Mouse (Mus musculus): ENCODE measurements around the gene Gpr183. TPM values are rescaled to one million over a fixed set of nuclear protein-coding genes. Genes with fewer than 3 reads are reported as not detected.

The Gpr183 gene
- total and polyA plus RNA-seq, 3 experiments = 0.04 to 0.06 TPM; not detected in 1

DNA sequence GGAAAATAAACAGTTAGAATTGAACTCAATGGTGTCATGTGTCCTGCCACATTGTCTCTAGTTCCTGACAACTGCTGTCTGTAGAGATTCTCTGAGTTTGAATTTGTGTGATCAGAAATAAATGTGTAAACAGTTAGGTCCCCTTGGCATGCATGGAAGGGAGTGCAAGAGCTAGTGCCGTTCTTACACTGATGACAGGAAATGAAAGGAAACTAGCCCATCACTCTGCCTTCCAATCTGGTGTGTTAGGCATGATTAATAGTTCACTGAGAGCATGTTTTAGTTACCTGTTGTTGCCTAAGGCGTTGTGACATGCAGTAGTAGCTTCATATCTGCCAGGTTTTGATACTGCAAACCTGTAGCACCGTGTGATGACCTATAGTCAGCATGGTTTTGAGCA, 17.0 kb downstream of the Gpr183 start:
- Histone ChIP-seq H3K9me3 (replicated peaks; ENCODE audit: insufficient read depth, low read length) (no peaks in the 10 kb centered on the region; the same call in 1 of the 2 replicates), H3K27me3 (ENCODE audit: control insufficient read depth in 1 of 2, insufficient read depth in 2 of 2, low read length in 2 of 2) (no peaks in the 10 kb centered on the region), H3K79me2 (ENCODE audit: control insufficient read depth, insufficient read depth, low read length, poor library complexity) (no peaks in the 10 kb centered on the region), H3K27ac (ENCODE audit: control insufficient read depth, low read depth, low read length) (no peak overlapping the region), H3K4me1 (ENCODE audit: control insufficient read depth in 1 of 2, insufficient read depth in 2 of 2, low read length in 2 of 2) (peaks cover 3 to 6% of the 10 kb centered on the region in 2 experiments; a peak in 2 of 4 replicates), H3K4me3 (ENCODE audit: control insufficient read depth in 1 of 2, insufficient read depth in 1 of 2, low read depth in 2 of 2, low read length in 2 of 2) (no peak overlapping the region), H3K9ac (ENCODE audit: control insufficient read depth, low read depth, low read length, poor library complexity, severe bottlenecking) (no peak overlapping the region), H3K36me3 (ENCODE audit: control insufficient read depth in 1 of 2, insufficient read depth in 2 of 2, low read length in 2 of 2) (no peaks in the 10 kb centered on the region; a peak in 1 of 4 replicates)
- no peak for DNase-seq (ENCODE audit: low read depth, low spot score)
- TF ChIP-seq ZMIZ1 (IDR thresholded peaks at IDR 0.05; ENCODE audit: low read depth, low read length) (no peak), TBP (IDR thresholded peaks at IDR 0.05; ENCODE audit: low read depth, low read length) (no peak), ETS1 (IDR thresholded peaks at IDR 0.05; ENCODE audit: low read depth, low read length) (no peak), ZNF384 (IDR thresholded peaks at IDR 0.05; ENCODE audit: low read depth, low read length) (no peak), NELFE (IDR thresholded peaks at IDR 0.05; ENCODE audit: low read depth, low read length) (no peak), MEF2A (IDR thresholded peaks at IDR 0.05; ENCODE audit: extremely low read depth, insufficient replicate concordance, low read depth, low read length, poor library complexity, severe bottlenecking) (no peak), MAZ (IDR thresholded peaks at IDR 0.05; ENCODE audit: low read depth, low read length) (no peak), SMC3 (IDR thresholded peaks at IDR 0.05; ENCODE audit: low read depth, low read length) (no peak), UBTF (IDR thresholded peaks at IDR 0.05; ENCODE audit: borderline replicate concordance, insufficient read depth, low read depth, low read length) (no peak), POLR2AphosphoS2 (IDR thresholded peaks at IDR 0.05; ENCODE audit: low read length) (no peak), CHD1 (IDR thresholded peaks at IDR 0.05; ENCODE audit: low read depth, low read length) (no peak), MAFK (IDR thresholded peaks at IDR 0.05; ENCODE audit: borderline replicate concordance, low read depth, low read length) (no peak), ELF1 (IDR thresholded peaks at IDR 0.05; ENCODE audit: low read depth, low read length) (no peak), ZKSCAN1 (IDR thresholded peaks at IDR 0.05; ENCODE audit: low read depth, low read length) (no peak), RCOR1 (IDR thresholded peaks at IDR 0.05; ENCODE audit: low read depth, low read length) (no peak), POLR2A (IDR thresholded peaks at IDR 0.05; ENCODE audit: control insufficient read depth in 1 of 2, insufficient read depth in 1 of 2, low read depth in 1 of 2, low read length in 2 of 2, poor library complexity in 1 of 2) (no peak), GATA1 (IDR thresholded peaks at IDR 0.05; ENCODE audit: low read depth, low read length) (no peak), KAT2A (conservative IDR thresholded peaks at IDR 0.05; ENCODE audit: low read depth, low read length) (no peak), MYB (IDR thresholded peaks at IDR 0.05; ENCODE audit: low read depth, low read length) (no peak)

DNA sequence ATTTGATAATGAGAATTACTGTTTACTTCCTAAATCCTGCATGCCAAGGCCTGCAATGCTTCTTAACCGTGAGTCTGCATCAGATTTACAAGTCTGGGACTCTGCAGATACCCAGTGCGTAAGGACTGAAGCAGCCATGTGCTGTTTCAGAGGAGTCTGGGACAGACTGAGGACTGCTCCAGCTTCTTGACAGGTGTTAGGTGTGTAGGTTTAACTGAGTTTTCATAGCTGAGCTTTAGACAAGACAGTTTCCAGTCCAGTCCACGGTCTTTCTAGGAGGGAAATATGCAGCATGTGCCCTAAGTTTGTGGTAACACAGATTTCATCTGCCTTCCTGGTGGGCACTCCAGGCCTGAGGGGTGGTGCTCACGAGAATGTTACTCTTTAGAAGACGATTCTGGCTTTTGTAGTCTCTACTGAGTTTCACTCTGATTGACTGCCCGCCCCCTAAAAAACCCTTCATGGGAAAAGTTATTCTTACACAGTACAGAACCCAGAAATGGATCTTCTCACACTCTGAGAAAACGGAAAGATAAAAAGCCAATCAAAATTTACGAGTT, 17.7 kb downstream of the Gpr183 start:
- Histone ChIP-seq H3K9ac (ENCODE audit: control insufficient read depth, low read depth, low read length, poor library complexity, severe bottlenecking) (no peak overlapping the region), H3K79me2 (ENCODE audit: control insufficient read depth, insufficient read depth, low read length, poor library complexity) (no peaks in the 10 kb centered on the region), H3K27ac (ENCODE audit: control insufficient read depth, low read depth, low read length) (no peak overlapping the region), H3K4me1 (ENCODE audit: control insufficient read depth in 1 of 2, insufficient read depth in 2 of 2, low read length in 2 of 2) (peaks cover 3 to 6% of the 10 kb centered on the region in 2 experiments; a peak in 2 of 4 replicates), H3K9me3 (replicated peaks; ENCODE audit: insufficient read depth, low read length) (no peaks in the 10 kb centered on the region; the same call in 1 of the 2 replicates), H3K36me3 (ENCODE audit: control insufficient read depth in 1 of 2, insufficient read depth in 2 of 2, low read length in 2 of 2) (no peaks in the 10 kb centered on the region; a peak in 1 of 4 replicates), H3K27me3 (ENCODE audit: control insufficient read depth in 1 of 2, insufficient read depth in 2 of 2, low read length in 2 of 2) (no peaks in the 10 kb centered on the region), H3K4me3 (ENCODE audit: control insufficient read depth in 1 of 2, insufficient read depth in 1 of 2, low read depth in 2 of 2, low read length in 2 of 2) (no peak overlapping the region)
- no peak for DNase-seq (ENCODE audit: low read depth, low spot score)
- TF ChIP-seq CHD2 (IDR thresholded peaks at IDR 0.05; ENCODE audit: low read length) = no peak
- no peak for TF ChIP-seq USF2 (IDR thresholded peaks at IDR 0.05; ENCODE audit: borderline replicate concordance in 1 of 2, insufficient read depth in 1 of 2, low read depth in 1 of 2, low read length in 2 of 2)
- no peak for TF ChIP-seq TCF12 (IDR thresholded peaks at IDR 0.05; ENCODE audit: low read depth, low read length)
- no peak for TF ChIP-seq BHLHE40 (IDR thresholded peaks at IDR 0.05; ENCODE audit: borderline replicate concordance, low read depth, low read length)
- no peak for TF ChIP-seq POLR2AphosphoS5 (IDR thresholded peaks at IDR 0.05; ENCODE audit: borderline replicate concordance, low read depth, low read length)
- no peak for TF ChIP-seq NRF1 (IDR thresholded peaks at IDR 0.05; ENCODE audit: insufficient read depth, low read depth, low read length, poor library complexity, severe bottlenecking)
- TF ChIP-seq TBP (IDR thresholded peaks at IDR 0.05; ENCODE audit: low read depth, low read length) = no peak
- TF ChIP-seq ZKSCAN1 (IDR thresholded peaks at IDR 0.05; ENCODE audit: low read depth, low read length) = no peak
- TF ChIP-seq GATA1 (IDR thresholded peaks at IDR 0.05; ENCODE audit: low read depth, low read length) = no peak
- TF ChIP-seq MAX (IDR thresholded peaks at IDR 0.05; ENCODE audit: low read length) = no peak
- TF ChIP-seq GABPA (IDR thresholded peaks at IDR 0.05; ENCODE audit: low read depth, low read length) = no peak

Measured in MEL (cell line).